Mouse (Mus musculus) embryonic facial prominence, embryonic 11.5 days (tissue): ENCODE measurements at regions not wholly inside any gene's neighbourhood (a gene's known extent, or its start where the extent isn't known, plus 50 kb on each side); places are given as distances from the start of the nearest gene placed in this dataset.

Source experiments
- ATAC-seq: fragments of 200-750 bp; cut with Nextera tagmentation; replicated peaks from 2 replicates; pipeline ENCODE4 v1.8.0; 2017; ENCODE audit warnings: low read depth; ENCODE audit not compliant: insufficient number of reproducible peaks, low FRiP score, low TSS enrichment
- DNase-seq: peaks from one replicate; pipeline ENCODE4 v3.0.0-alpha.2; 2015; ENCODE audit warnings: low spot score
- H3K27ac ChIP-seq: fragments of 300-500 bp; sonication (generic); replicated peaks from 2 replicates; pipeline ENCODE4 v1.5.1; 2014; ENCODE audit warnings: mild to moderate bottlenecking, low read depth, low read length, control low read depth
- H3K27me3 ChIP-seq: fragments of 300-500 bp; sonication (generic); 2 replicates; pipeline ENCODE4 v1.6.1; 2014; ENCODE audit warnings: mild to moderate bottlenecking, low read length, moderate library complexity, mixed read lengths; ENCODE audit not compliant: control insufficient read depth, insufficient read depth
- H3K36me3 ChIP-seq: fragments of 300-500 bp; sonication (generic); replicated peaks from 2 replicates; pipeline ENCODE4 v1.6.1; 2014; ENCODE audit warnings: low read depth, mild to moderate bottlenecking, low read length, moderate library complexity, mixed read lengths; ENCODE audit not compliant: control insufficient read depth, insufficient read depth
- H3K4me1 ChIP-seq: fragments of 300-500 bp; sonication (generic); 2 replicates; pipeline ENCODE4 v1.6.1; 2014; ENCODE audit warnings: low read length, mixed read lengths; ENCODE audit not compliant: control insufficient read depth, insufficient read depth
- H3K4me2 ChIP-seq: fragments of 300-500 bp; sonication (generic); 2 replicates; pipeline ENCODE4 v1.6.1; 2014; ENCODE audit warnings: low read depth, mild to moderate bottlenecking, control low read depth, low read length, moderate library complexity
- H3K4me3 ChIP-seq: fragments of 300-500 bp; sonication (generic); 2 replicates; pipeline ENCODE4 v1.5.1; 2014; ENCODE audit warnings: low read depth, low read length, control low read depth
- H3K9ac ChIP-seq: fragments of 300-500 bp; sonication (generic); replicated peaks from 2 replicates; pipeline ENCODE4 v1.6.1; 2014; ENCODE audit warnings: mild to moderate bottlenecking, control low read depth, low read length
- H3K9me3 ChIP-seq: fragments of 300-500 bp; sonication (generic); replicated peaks from 2 replicates; pipeline ENCODE4 v1.6.1; 2016; ENCODE audit warnings: mild to moderate bottlenecking, low read length, inconsistent platforms, mixed read lengths; ENCODE audit not compliant: control insufficient read depth
- WGBS: fragments of 180-500 bp; shearing (Covaris S2); extraction: QIAGEN DNeasy Blood & Tissue Kit; methylation state at CpG from one replicate; pipeline ENCODE4 v1.1.7; 2014; 5-methylcytosine and 5-hydroxymethylcytosine counted together

GRCm38 (mm10) chr7:111249606-111250005 is 166.8 kb upstream of the Eif4g2 start:
- no peaks in the 10 kb centered on the region for H3K36me3 ChIP-seq
- no peak overlapping the region for H3K9ac ChIP-seq
- H3K27me3 ChIP-seq = no peaks in the 10 kb centered on the region
- no peak for ATAC-seq
- no peak overlapping the region for H3K4me3 ChIP-seq
- H3K4me2 ChIP-seq = no peak overlapping the region
- no peak overlapping the region for H3K27ac ChIP-seq
- DNase-seq = peak; percentile 74
- WGBS = 37% methylated on average over 5 of the region's 5 CpGs
- no peaks in the 10 kb centered on the region for H3K4me1 ChIP-seq
- H3K9me3 ChIP-seq = no peaks in the 10 kb centered on the region

GRCm38 (mm10) chr7:111245488-111245887 is 162.7 kb upstream of the Eif4g2 start:
- DNase-seq (no peak), ATAC-seq (no peak)
- Histone ChIP-seq H3K4me3 (no peak overlapping the region), H3K9ac (no peak overlapping the region), H3K4me2 (no peak overlapping the region), H3K36me3 (no peaks in the 10 kb centered on the region), H3K27ac (no peak overlapping the region), H3K4me1 (no peaks in the 10 kb centered on the region), H3K27me3 (no peaks in the 10 kb centered on the region), H3K9me3 (no peaks in the 10 kb centered on the region)
- WGBS = 93% methylated on average over 8 of the region's 8 CpGs

GRCm38 (mm10) chr7:111245067-111245466 is 162.2 kb upstream of the Eif4g2 start:
- Histone ChIP-seq H3K27ac (no peak overlapping the region), H3K4me3 (no peak overlapping the region), H3K4me1 (no peaks in the 10 kb centered on the region), H3K9ac (no peak overlapping the region), H3K9me3 (no peaks in the 10 kb centered on the region), H3K4me2 (no peak overlapping the region), H3K36me3 (no peaks in the 10 kb centered on the region), H3K27me3 (no peaks in the 10 kb centered on the region)
- 85% methylated on average over 6 of the region's 6 CpGs for WGBS
- ATAC-seq = no peak
- no peak for DNase-seq

GRCm38 (mm10) chr7:111243831-111244230 is 161.0 kb upstream of the Eif4g2 start:
- Histone ChIP-seq H3K27me3 (no peaks in the 10 kb centered on the region), H3K36me3 (no peaks in the 10 kb centered on the region), H3K9ac (no peak overlapping the region), H3K27ac (no peak overlapping the region), H3K4me2 (no peak overlapping the region), H3K9me3 (no peaks in the 10 kb centered on the region), H3K4me1 (no peaks in the 10 kb centered on the region), H3K4me3 (no peak overlapping the region)
- WGBS = 79% methylated on average over 1 of the region's 1 CpGs
- DNase-seq (no peak), ATAC-seq (no peak)

- DNase-seq = no peak
- Histone ChIP-seq H3K4me1 (no peaks in the 10 kb centered on the region), H3K9ac (no peak overlapping the region), H3K4me2 (no peak overlapping the region), H3K36me3 (no peaks in the 10 kb centered on the region), H3K27me3 (no peaks in the 10 kb centered on the region), H3K4me3 (no peak overlapping the region), H3K9me3 (no peaks in the 10 kb centered on the region), H3K27ac (no peak overlapping the region)
- ATAC-seq = no peak
- 69% methylated on average over 10 of the region's 10 CpGs for WGBS
These were observed 159.8 kb upstream of the Eif4g2 start for GRCm38 (mm10) chr7:111242646-111243045.

- ATAC-seq (no peak), DNase-seq (peak; percentile 21)
- Histone ChIP-seq H3K27ac (no peak overlapping the region), H3K4me1 (no peaks in the 10 kb centered on the region), H3K36me3 (no peaks in the 10 kb centered on the region), H3K4me3 (no peak overlapping the region), H3K9me3 (no peaks in the 10 kb centered on the region), H3K4me2 (no peak overlapping the region), H3K27me3 (no peaks in the 10 kb centered on the region), H3K9ac (no peak overlapping the region)
- 59% methylated on average over 4 of the region's 4 CpGs for WGBS
These were observed 158.7 kb upstream of the Eif4g2 start for GRCm38 (mm10) chr7:111241538-111241937.

- Histone ChIP-seq H3K9ac (no peak overlapping the region), H3K4me1 (no peaks in the 10 kb centered on the region), H3K4me3 (no peak overlapping the region), H3K9me3 (no peaks in the 10 kb centered on the region), H3K4me2 (no peak overlapping the region), H3K36me3 (no peaks in the 10 kb centered on the region), H3K27me3 (no peaks in the 10 kb centered on the region), H3K27ac (no peak overlapping the region)
- no peak for ATAC-seq
- WGBS = 89% methylated on average over 9 of the region's 9 CpGs
- no peak for DNase-seq
These were observed 157.5 kb upstream of the Eif4g2 start for GRCm38 (mm10) chr7:111240234-111240826.

GRCm38 (mm10) chr7:111237819-111238218 is 155.0 kb upstream of the Eif4g2 start:
- Histone ChIP-seq H3K36me3 (no peaks in the 10 kb centered on the region), H3K27me3 (no peaks in the 10 kb centered on the region), H3K4me3 (no peak overlapping the region), H3K9ac (no peak overlapping the region), H3K4me1 (no peaks in the 10 kb centered on the region), H3K9me3 (no peaks in the 10 kb centered on the region), H3K4me2 (no peak overlapping the region), H3K27ac (no peak overlapping the region)
- 81% methylated on average over 9 of the region's 9 CpGs for WGBS
- DNase-seq (no peak), ATAC-seq (no peak)
